Mouse (Mus musculus) cortical plate, adult 2 months (tissue): ENCODE results near the gene Acot8. TPM values are rescaled to one million over a fixed set of nuclear protein-coding genes. Genes with fewer than 3 reads are reported as not detected.

Experiments used
- H3K27ac ChIP-seq: fragments of 200-500 bp; 2 replicates; pipeline ENCODE4 v1.5.1; 2012; ENCODE audit warnings: low read length, control low read depth, inconsistent platforms; ENCODE audit not compliant: insufficient read depth
- H3K4me1 ChIP-seq: fragments of 200-500 bp; 2 replicates; pipeline ENCODE4 v1.6.1; 2011; ENCODE audit warnings: low read length; ENCODE audit not compliant: control insufficient read depth, insufficient read depth
- H3K4me3 ChIP-seq: fragments of 200-500 bp; 2 replicates; pipeline ENCODE4 v1.5.1; 2011; ENCODE audit warnings: mild to moderate bottlenecking, low read length, control low read depth; ENCODE audit not compliant: insufficient read depth
- CTCF ChIP-seq: fragments of 200-500 bp; IDR thresholded peaks from 2 replicates; pipeline ENCODE4 v1.5.1; 2011; ENCODE audit warnings: mild to moderate bottlenecking, control low read depth, low read length; ENCODE audit not compliant: insufficient read depth; ENCODE audit errors: extremely low read depth
- POLR2A ChIP-seq: fragments of 200-500 bp; IDR thresholded peaks from 2 replicates; pipeline ENCODE4 v1.6.1; 2011; ENCODE audit warnings: mild to moderate bottlenecking, low read length, control low read depth; ENCODE audit not compliant: insufficient read depth; ENCODE audit errors: extremely low read depth
- polyA plus RNA-seq: library from polyadenylated mRNA; depleted of rRNA; stranded (reverse); fragments of >200 nt; gene quantifications from 2 replicates; pipeline ENCODE4 v1.2.3, GENCODE M21; 2012

Acot8 gene
- polyA plus RNA-seq, 1 experiment = 30.3 TPM

GRCm38 (mm10) chr2:164761971-164762370 is 42.7 kb downstream of the Acot8 start:
- H3K4me3 ChIP-seq = no peak overlapping the region
- H3K27ac ChIP-seq = no peak overlapping the region
- no peaks in the 10 kb centered on the region for H3K4me1 ChIP-seq
- TF ChIP-seq CTCF (no peak), POLR2A (no peak)

GRCm38 (mm10) chr2:164761502-164761901 is 43.2 kb downstream of the Acot8 start:
- TF ChIP-seq POLR2A = no peak
- Histone ChIP-seq H3K4me1 (no peaks in the 10 kb centered on the region), H3K27ac (no peak overlapping the region), H3K4me3 (no peak overlapping the region)

GRCm38 (mm10) chr2:164760059-164760833 is 44.4 kb downstream of the Acot8 start:
- H3K27ac ChIP-seq = no peak overlapping the region

GRCm38 (mm10) chr2:164758692-164759091 is 46.0 kb downstream of the Acot8 start:
- TF ChIP-seq CTCF = no peak
- no peak for TF ChIP-seq POLR2A
- H3K27ac ChIP-seq = no peak overlapping the region
- no peaks in the 10 kb centered on the region for H3K4me1 ChIP-seq
- H3K4me3 ChIP-seq = no peak overlapping the region

More at GRCm38 (mm10) chr2:164760059-164760833, 44.4 kb downstream of the Acot8 start:
- Histone ChIP-seq H3K4me1 (no peaks in the 10 kb centered on the region), H3K4me3 (no peak overlapping the region)
- no peak for TF ChIP-seq POLR2A
- TF ChIP-seq CTCF = no peak

GRCm38 (mm10) chr2:164757841-164758240 is 46.8 kb downstream of the Acot8 start:
- no peaks in the 10 kb centered on the region for H3K4me1 ChIP-seq
- no peak overlapping the region for H3K4me3 ChIP-seq
- TF ChIP-seq POLR2A = no peak
- no peak for TF ChIP-seq CTCF
- H3K27ac ChIP-seq = no peak overlapping the region

DNA sequence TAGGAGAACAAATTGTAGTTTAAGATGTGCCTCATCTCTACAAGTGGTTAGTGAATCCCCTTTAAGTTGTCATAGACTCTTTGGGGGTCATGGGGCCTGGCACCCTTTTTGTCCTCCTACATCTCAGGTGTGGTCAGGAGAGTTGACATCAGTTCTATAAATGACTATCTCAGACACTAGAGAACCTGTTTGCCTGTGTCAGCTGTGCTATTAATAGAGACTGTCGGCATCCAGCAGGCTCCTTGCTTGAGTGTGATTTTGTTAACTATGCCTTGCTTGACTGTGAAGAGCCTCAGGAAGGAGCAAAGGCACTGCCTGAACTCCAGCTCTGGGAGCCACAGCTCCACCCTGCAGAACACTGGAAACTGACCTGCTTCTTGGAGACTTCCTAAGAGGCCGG is 49.9 kb downstream of the Acot8 start:
- Histone ChIP-seq H3K4me3 (no peak overlapping the region), H3K4me1 (no peaks in the 10 kb centered on the region), H3K27ac (no peak overlapping the region)
- TF ChIP-seq POLR2A = no peak
- TF ChIP-seq CTCF = no peak

- Histone ChIP-seq H3K27ac (no peak overlapping the region), H3K4me1 (no peaks in the 10 kb centered on the region), H3K4me3 (no peak overlapping the region)
- no peak for TF ChIP-seq POLR2A
- TF ChIP-seq CTCF = no peak
Measured at GRCm38 (mm10) chr2:164754105-164754504, 50.6 kb downstream of the Acot8 start.

DNA sequence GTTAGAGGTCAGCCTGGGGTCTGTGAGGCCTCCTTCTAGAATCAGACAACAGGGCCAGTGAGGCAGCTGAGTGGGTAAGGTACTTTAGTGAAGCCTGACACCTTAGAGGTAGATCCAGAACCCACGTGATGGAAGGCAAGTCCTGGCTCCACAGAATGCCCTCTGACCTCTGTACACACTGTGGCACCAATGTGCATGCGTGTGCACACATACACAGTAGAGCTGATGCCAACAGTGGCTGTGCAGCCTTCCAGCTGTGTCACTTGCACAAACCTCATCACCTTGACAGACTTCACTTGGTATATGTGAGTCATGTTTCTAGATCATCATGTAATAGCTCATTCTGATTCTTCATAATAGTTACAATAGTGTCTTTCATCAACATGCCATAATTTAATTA is 52.2 kb downstream of the Acot8 start:
- no peak for TF ChIP-seq POLR2A
- no peak for TF ChIP-seq CTCF
- H3K4me1 ChIP-seq = peaks cover 1% of the 10 kb centered on the region; the same call in 1 of the 2 replicates
- no peak overlapping the region for H3K4me3 ChIP-seq
- no peak overlapping the region for H3K27ac ChIP-seq

- no peak overlapping the region for H3K4me3 ChIP-seq
- H3K27ac ChIP-seq = no peak overlapping the region
- TF ChIP-seq CTCF = no peak
- TF ChIP-seq POLR2A = no peak
- peaks cover 7% of the 10 kb centered on the region; the same call in 1 of the 2 replicates for H3K4me1 ChIP-seq
Measured at GRCm38 (mm10) chr2:164748991-164749390, 55.7 kb downstream of the Acot8 start.

DNA sequence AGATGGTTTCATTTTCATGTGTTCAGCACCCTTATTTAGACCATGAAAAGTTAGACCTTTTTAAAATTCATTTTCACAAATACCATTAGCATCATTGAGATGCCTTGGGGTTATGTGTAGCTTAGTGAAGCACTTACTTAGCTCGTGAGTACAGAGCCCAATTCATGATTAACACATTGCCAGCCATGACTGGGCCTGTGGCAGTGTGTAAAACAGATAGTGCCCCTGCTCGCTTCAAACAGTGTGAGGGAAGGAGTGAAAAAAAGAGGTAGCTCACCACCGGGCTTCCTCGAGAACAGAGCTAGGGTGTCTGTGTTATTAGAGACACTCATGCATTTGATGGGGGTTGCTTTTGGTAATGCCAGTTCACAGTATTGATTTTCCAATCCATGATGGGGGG is 56.5 kb downstream of the Acot8 start:
- H3K4me3 ChIP-seq = no peak overlapping the region
- H3K27ac ChIP-seq = no peak overlapping the region
- no peak for TF ChIP-seq POLR2A
- TF ChIP-seq CTCF = no peak
- H3K4me1 ChIP-seq = peaks cover 7% of the 10 kb centered on the region; the same call in 1 of the 2 replicates
